Mouse (Mus musculus): ENCODE measurements around the gene Olfr398. TPM values are rescaled to one million over a fixed set of nuclear protein-coding genes. Genes with fewer than 3 reads are reported as not detected.

The Olfr398 gene
- polyA plus RNA-seq (2012; rRNA removed; ENCODE audit: low replicate concordance) = not detected in 2 replicates

DNA sequence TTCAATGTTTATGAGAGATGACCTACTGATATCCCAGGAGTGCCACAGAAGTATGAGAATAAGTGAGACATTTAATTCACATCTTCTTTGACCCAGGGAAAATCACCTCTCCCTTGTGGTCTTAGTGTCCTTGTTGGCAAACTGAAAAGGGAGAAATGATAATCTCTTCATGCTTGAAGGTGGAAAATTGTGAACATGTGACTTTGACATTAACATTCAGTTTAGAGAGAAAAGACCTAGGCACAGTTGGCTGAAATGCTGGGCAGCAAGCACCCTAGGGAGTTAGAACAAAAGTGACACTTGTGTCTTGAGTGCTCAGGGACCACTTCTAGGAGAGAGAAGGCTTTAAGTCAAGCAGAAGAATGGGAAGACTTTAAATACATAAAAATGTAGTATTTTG, at the start of gene Olfr398:
Gene Olfr398 (minus strand): TSS at position 101 of the 400 bp plus-strand sequence.

DNA sequence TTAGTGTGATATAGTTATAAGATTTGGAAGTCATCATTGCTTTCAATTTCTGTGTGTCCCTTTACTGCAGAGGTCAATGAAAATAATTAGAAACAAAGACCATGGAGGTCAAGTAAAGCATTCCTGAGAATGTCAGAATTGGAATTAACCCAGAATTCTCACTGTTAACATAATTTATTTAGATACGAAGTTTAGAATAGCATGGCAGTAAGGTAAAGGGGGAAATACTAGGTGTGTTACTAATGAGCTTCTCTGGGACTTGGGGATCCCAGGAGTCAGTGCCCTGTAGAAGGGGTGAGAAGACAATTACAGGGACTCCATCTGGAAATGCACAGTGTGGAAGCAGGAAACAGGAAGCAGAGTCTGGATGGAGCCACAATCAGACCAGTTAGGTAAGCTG, 29.7 kb downstream of the Olfr398 start, which contains the start of gene Olfr397:
Gene Olfr397 (plus strand): TSS at position 301 of the 400 bp plus-strand sequence.

DNA sequence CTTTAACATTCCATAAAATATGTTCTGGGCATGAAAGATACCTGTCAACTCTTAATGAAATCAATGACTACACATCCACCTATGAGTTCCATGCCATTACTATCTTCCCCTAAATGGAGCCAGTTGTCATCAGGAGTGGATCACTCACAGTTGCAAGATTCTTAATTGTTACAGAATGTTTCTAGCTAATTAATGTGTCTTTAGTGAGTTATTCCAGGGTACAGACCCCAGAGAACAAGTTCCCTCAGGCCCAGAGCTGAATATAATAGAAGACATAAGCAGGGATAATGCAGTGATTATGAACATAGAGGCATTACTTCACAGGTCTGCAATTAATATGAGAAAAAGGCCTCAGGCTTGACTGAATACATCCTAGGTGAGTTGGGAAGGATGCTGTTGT, 53.8 kb downstream of the Olfr398 start, which contains the start of gene Olfr23:
Gene Olfr23 (plus strand): TSS at position 301 of the 400 bp plus-strand sequence.

Other genes with a start within 250 kb of the Olfr398 start
- gene Olfr389, start 209.7 kb downstream of the Olfr398 start, polyA plus RNA-seq (2012; rRNA removed; ENCODE audit: low replicate concordance) = not detected in 2 replicates
- gene Olfr390, start 207.4 kb downstream of the Olfr398 start, polyA plus RNA-seq (2012; rRNA removed; ENCODE audit: low replicate concordance) = not detected in 2 replicates
- gene Olfr391-ps, start 187.4 kb downstream of the Olfr398 start, polyA plus RNA-seq (2012; rRNA removed; ENCODE audit: low replicate concordance) = not detected in 2 replicates
- gene Olfr392, start 173.4 kb downstream of the Olfr398 start, polyA plus RNA-seq (2012; rRNA removed; ENCODE audit: low replicate concordance) = not detected in 2 replicates
- gene Olfr393, start 139.0 kb downstream of the Olfr398 start, polyA plus RNA-seq (2012; rRNA removed; ENCODE audit: low replicate concordance) = not detected in 2 replicates
- gene Olfr394, start 99.6 kb downstream of the Olfr398 start, polyA plus RNA-seq (2012; rRNA removed; ENCODE audit: low replicate concordance) = not detected in 2 replicates
- not detected in 2 replicates for gene Olfr395, start 81.1 kb downstream of the Olfr398 start, polyA plus RNA-seq (2012; rRNA removed; ENCODE audit: low replicate concordance)
- not detected in 2 replicates for gene Olfr23, start 53.7 kb downstream of the Olfr398 start, polyA plus RNA-seq (2012; rRNA removed; ENCODE audit: low replicate concordance)
- gene Olfr397, start 29.6 kb downstream of the Olfr398 start, polyA plus RNA-seq (2012; rRNA removed; ENCODE audit: low replicate concordance) = not detected in 2 replicates
- gene Olfr139, start 66.1 kb upstream of the Olfr398 start, polyA plus RNA-seq (2012; rRNA removed; ENCODE audit: low replicate concordance) = not detected in 2 replicates
- not detected in 2 replicates for gene Olfr399, start 66.2 kb upstream of the Olfr398 start, polyA plus RNA-seq (2012; rRNA removed; ENCODE audit: low replicate concordance)
- not detected in 2 replicates for gene Zfp616, start 79.5 kb upstream of the Olfr398 start, polyA plus RNA-seq (2012; rRNA removed; ENCODE audit: low replicate concordance)
- gene Olfr401, start 123.3 kb upstream of the Olfr398 start, polyA plus RNA-seq (2012; rRNA removed; ENCODE audit: low replicate concordance) = not detected in 2 replicates
- not detected in 2 replicates for gene Olfr402, start 163.1 kb upstream of the Olfr398 start, polyA plus RNA-seq (2012; rRNA removed; ENCODE audit: low replicate concordance)
- not detected in 2 replicates for gene Olfr403, start 195.8 kb upstream of the Olfr398 start, polyA plus RNA-seq (2012; rRNA removed; ENCODE audit: low replicate concordance)
- not detected in 2 replicates for gene Olfr43, start 221.0 kb upstream of the Olfr398 start, polyA plus RNA-seq (2012; rRNA removed; ENCODE audit: low replicate concordance)